Mouse (Mus musculus) megakaryocyte-erythroid progenitor cell, adult 5-6 weeks (primary cell): Measurements from ENCODE around the gene Dazap2. TPM values are rescaled to one million over a fixed set of nuclear protein-coding genes. Genes with fewer than 3 reads are reported as not detected.
A peak's percentile ranks its signal among the peaks of the same experiment; 100 is the strongest.

Source experiments
- ATAC-seq: replicated peaks from 2 replicates; pipeline ENCODE4 v1.8.0; 2016; ENCODE audit warnings: mild to moderate bottlenecking, inconsistent platforms; ENCODE audit not compliant: severe bottlenecking, poor library complexity, low FRiP score, low TSS enrichment
- total RNA-seq, 2 experiments: library from RNA; stranded (forward) in 1 of 2; stranded (reverse) in 1 of 2; fragments of 200-1000, 215-1000 nt in 1 of 2; fragments of >200 nt in 1 of 2; fragmentation: Nextera tagmentation in 1 of 2; gene quantifications; 2 replicates each; pipeline ENCODE4 v1.2.3; 2014 to 2017

The Dazap2 gene
- total RNA-seq, 2 experiments from 2014 or later = 148 to 229 TPM

GRCm38 (mm10) chr15:100667420-100667819 lies 52.3 kb downstream of the Dazap2 start:
- no peak for ATAC-seq

GRCm38 (mm10) chr15:100667871-100668545 lies 52.9 kb downstream of the Dazap2 start:
- ATAC-seq = no peak

GRCm38 (mm10) chr15:100669337-100669736 lies 54.2 kb downstream of the Dazap2 start, which contains the start of gene Bin2:
Gene Bin2, minus strand, starts transcription at chr15:100669553.
- peak; percentile 49 for ATAC-seq

- ATAC-seq = no peak
These were observed 54.9 kb downstream of the Dazap2 start for GRCm38 (mm10) chr15:100670004-100670403.

Other genes starting within 250 kb of the Dazap2 start
- not detected in 2 replicates for gene Gm5475, start 193.2 kb upstream of the Dazap2 start, total RNA-seq (2014; fragmentation: Nextera tagmentation)
- gene Gm5475, start 193.2 kb upstream of the Dazap2 start, total RNA-seq (2017) = not detected in 2 replicates
- gene Slc11a2, start 190.3 kb upstream of the Dazap2 start, total RNA-seq (2014; fragmentation: Nextera tagmentation) = 67.0 and 82.9 TPM in 2 replicates
- gene Slc11a2, start 190.3 kb upstream of the Dazap2 start, total RNA-seq (2017) = 29.2 and 32.5 TPM in 2 replicates
- gene Letmd1, start 146.3 kb upstream of the Dazap2 start, total RNA-seq (2014; fragmentation: Nextera tagmentation) = 42.9 and 43.9 TPM in 2 replicates
- 19.5 and 23.3 TPM in 2 replicates for gene Letmd1, start 146.3 kb upstream of the Dazap2 start, total RNA-seq (2017)
- 1.7 and 1.9 TPM in 2 replicates for gene Csrnp2, start 119.9 kb upstream of the Dazap2 start, total RNA-seq (2014; fragmentation: Nextera tagmentation)
- 2.2 and 3.1 TPM in 2 replicates for gene Csrnp2, start 119.9 kb upstream of the Dazap2 start, total RNA-seq (2017)
- gene Tfcp2, start 63.3 kb upstream of the Dazap2 start, total RNA-seq (2014; fragmentation: Nextera tagmentation) = 14.0 and 21.7 TPM in 2 replicates
- 18.5 and 33.1 TPM in 2 replicates for gene Tfcp2, start 63.3 kb upstream of the Dazap2 start, total RNA-seq (2017)
- gene Pou6f1, start 15.4 kb upstream of the Dazap2 start, total RNA-seq (2014; fragmentation: Nextera tagmentation) = 0.96 and 1.2 TPM in 2 replicates
- not detected in 2 replicates for gene Pou6f1, start 15.4 kb upstream of the Dazap2 start, total RNA-seq (2017)
- gene Smagp, start 21.6 kb downstream of the Dazap2 start, total RNA-seq (2014; fragmentation: Nextera tagmentation) = 3.3 and 4.4 TPM in 2 replicates
- 4.8 TPM in 1 of 2 replicates, not detected in the other for gene Smagp, start 21.6 kb downstream of the Dazap2 start, total RNA-seq (2017)
- gene Bin2, start 54.2 kb downstream of the Dazap2 start, total RNA-seq (2014; fragmentation: Nextera tagmentation) = 33.2 and 37.0 TPM in 2 replicates
- 57.3 and 57.4 TPM in 2 replicates for gene Bin2, start 54.2 kb downstream of the Dazap2 start, total RNA-seq (2017)
- 124 and 168 TPM in 2 replicates for gene Cela1, start 72.6 kb downstream of the Dazap2 start, total RNA-seq (2014; fragmentation: Nextera tagmentation)
- gene Cela1, start 72.6 kb downstream of the Dazap2 start, total RNA-seq (2017) = 87.7 and 112 TPM in 2 replicates
- 22.4 and 22.6 TPM in 2 replicates for gene Galnt6, start 114.0 kb downstream of the Dazap2 start, total RNA-seq (2014; fragmentation: Nextera tagmentation)
- 26.6 and 39.5 TPM in 2 replicates for gene Galnt6, start 114.0 kb downstream of the Dazap2 start, total RNA-seq (2017)
- gene Slc4a8, start 146.4 kb downstream of the Dazap2 start, total RNA-seq (2014; fragmentation: Nextera tagmentation) = 0.26 and 3.1 TPM in 2 replicates
- gene Slc4a8, start 146.4 kb downstream of the Dazap2 start, total RNA-seq (2017) = 0.33 TPM in 1 of 2 replicates, not detected in the other